Mouse (Mus musculus) left cerebral cortex, adult 9 months (tissue): ENCODE measurements around the gene Snapc3.
"Not testable (repeated sequence)": the region's sequence is repeated elsewhere in the genome, so short reads cannot be mapped to it uniquely, and the experiment has no call there.

ENCODE experiments used
- DNase-seq, 2 experiments: peaks; one replicate each; pipeline ENCODE4 v3.0.0; 2022; ENCODE audit warnings: low spot score in 2 of 2

Snapc3 gene

DNA sequence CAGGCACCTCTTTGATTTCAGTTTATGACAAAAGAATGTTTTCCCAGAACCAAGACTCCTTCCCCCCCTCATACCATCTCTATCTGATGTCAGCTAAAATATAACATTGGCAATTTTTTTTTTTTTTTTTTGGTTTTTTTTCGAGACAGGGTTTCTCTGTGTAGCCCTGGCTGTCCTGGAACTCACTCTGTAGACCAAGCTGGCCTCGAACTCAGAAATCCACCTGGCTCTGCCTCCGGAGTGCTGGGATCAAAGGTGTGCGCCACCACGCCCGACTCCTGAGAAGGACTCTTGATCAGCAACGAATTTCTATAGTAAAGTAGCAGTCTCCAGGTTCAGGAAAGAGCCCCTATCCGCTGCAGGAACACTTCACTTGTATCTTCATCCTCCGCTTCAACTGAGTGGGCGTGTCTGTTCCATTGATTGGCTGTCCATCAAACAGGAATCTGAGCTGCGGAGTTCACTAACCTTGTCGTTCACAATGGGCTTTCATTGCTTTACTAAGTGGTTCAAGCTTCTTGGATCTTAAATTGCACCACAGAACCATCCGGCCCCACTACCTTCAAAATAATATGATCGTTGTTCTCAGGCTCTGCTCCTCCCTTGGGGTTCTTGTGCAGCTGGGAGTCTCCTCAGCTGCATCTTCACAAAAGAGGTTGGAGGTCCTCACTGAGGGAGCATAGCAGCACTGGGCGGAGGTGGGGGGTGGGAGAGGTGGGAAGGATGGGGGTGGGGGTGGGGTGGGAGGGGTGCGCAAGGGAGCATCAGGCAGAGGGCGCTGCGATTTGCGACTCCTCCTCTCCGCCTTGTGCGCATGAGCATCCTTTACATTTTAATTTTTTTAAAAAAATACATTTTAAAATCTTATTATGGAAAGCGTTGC lies 82.9 kb downstream of the Snapc3 start:
- DNase-seq = peak in 1 of 2 experiments; percentile 42

- no peak for DNase-seq
Measured at GRCm38 (mm10) chr4:83501037-83501430, 83.5 kb downstream of the Snapc3 start.

DNA sequence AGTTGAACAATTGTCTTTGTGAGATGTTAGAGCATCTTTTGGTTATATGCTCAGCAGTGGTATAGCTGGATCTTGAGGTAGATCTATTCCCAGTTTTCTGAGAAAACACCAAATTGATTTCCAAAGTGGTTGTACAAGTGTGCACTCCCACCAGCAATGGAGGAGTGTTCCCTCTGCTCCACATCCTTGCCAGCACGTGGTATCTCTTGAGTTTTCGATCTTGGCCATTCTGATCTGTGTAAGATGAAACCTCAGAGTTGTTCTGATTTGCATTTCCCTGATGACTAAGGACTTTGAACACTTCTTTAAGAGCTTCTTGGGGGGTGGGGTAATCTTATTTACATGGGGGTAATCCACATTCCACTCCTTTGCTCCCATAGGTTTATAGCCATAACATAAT lies 92.1 kb downstream of the Snapc3 start:
- no peak for DNase-seq

DNA sequence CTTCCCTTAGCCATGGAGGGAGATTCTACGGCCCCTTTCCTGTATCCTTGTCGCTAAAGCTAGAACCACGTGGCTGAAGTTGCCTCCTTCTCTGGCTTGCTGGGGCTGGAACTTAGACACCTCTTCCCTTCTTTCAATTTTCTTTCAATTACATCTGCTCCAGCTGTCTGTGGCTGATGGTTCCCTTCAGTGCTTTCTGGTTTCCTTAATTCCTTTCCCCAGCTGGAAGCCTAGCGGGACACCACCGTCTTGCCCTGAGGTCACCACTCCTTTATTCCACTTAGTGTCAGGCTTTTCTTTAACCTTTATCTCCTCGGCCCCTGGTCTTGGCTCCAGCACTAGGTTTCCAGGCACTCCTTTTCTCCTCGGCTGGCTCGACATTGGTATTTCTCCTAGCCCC lies 93.6 kb downstream of the Snapc3 start:
- no peak for DNase-seq

GRCm38 (mm10) chr4:83512217-83512616 lies 94.7 kb downstream of the Snapc3 start:
- DNase-seq = no peak

DNA sequence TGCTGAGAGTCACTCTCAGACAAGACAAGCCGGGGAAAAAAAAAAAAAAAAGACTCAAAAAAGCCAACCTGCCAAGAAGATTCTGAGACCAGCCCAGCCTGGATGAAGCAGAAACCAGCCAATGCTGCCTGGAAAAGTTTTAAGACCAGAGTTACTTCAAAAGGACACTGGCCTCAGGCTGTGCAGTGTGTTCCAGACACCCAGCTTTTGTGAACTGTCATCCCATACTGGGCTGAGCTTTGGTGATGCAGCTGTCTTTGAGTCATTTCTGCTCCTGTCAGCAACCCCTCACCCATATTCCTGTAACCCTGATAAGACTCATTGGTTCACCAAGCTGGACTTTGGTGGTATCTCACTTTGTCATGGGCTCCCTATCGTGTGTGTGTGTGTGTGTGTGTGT lies 95.1 kb downstream of the Snapc3 start:
- DNase-seq = no peak

- no peak for DNase-seq
Measured at GRCm38 (mm10) chr4:83514183-83514582, 96.7 kb downstream of the Snapc3 start.

DNA sequence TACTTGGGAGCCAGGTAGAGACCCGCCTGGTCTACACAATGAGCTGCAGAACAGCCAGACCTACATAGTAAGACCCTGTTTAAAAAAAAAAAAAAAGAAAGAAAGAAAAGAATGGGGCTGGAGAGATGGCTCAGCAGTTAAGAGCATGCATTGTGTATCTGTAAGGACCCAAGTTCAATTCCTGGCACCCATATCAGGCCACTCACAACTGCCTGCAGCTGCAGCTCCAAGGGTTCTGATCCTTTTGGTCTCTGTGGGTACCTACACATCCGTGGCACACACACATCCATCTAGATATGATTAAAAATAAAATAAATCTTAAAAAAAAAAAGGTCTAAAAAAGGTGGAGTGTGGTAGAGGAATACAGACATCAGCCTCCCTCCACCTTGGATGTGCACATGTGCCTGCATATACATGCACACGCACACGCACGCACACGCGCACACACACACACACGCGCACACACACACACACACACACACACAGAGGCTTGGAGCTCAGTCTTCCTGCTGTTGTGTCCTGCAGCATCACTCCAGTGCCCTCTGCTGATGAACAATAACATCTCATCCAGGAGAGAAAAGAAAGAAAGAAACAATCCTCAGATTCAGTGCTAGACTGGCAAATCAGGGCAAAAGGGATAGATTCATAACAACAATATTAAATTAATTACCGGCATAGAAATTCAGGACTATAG lies 97.6 kb downstream of the Snapc3 start:
- no peak for DNase-seq

- DNase-seq = not testable (repeated sequence)
Measured at GRCm38 (mm10) chr4:83516144-83516543, 98.6 kb downstream of the Snapc3 start.
